Mouse (Mus musculus) hindbrain, embryonic 16.5 days (tissue): Measurements from ENCODE around the gene Olfr668. TPM values are rescaled to one million over a fixed set of nuclear protein-coding genes. Genes with fewer than 3 reads are reported as not detected.

ENCODE experiments used
- polyA plus RNA-seq: library from polyadenylated mRNA; unstranded; fragments of >200 nt; fragmentation: Nextera tagmentation; extraction: Ambion mirVana; gene quantifications from 2 replicates; pipeline ENCODE4 v1.2.1, GENCODE M21; 2015

Gene Olfr668
- polyA plus RNA-seq, 1 experiment from 2014 or later: not detected

Other genes starting within 250 kb of the Olfr668 start
- gene Olfr661, start 241.6 kb downstream of the Olfr668 start, polyA plus RNA-seq: not detected in 2 replicates
- not detected in 2 replicates for gene Usp17le, start 150.6 kb downstream of the Olfr668 start, polyA plus RNA-seq
- gene Usp17lb, start 85.5 kb downstream of the Olfr668 start, polyA plus RNA-seq: not detected in 2 replicates
- gene Usp17la, start 71.0 kb downstream of the Olfr668 start, polyA plus RNA-seq: not detected in 2 replicates
- not detected in 2 replicates for gene Olfr665, start 50.0 kb downstream of the Olfr668 start, polyA plus RNA-seq
- not detected in 2 replicates for gene Olfr666, start 32.1 kb downstream of the Olfr668 start, polyA plus RNA-seq
- not detected in 2 replicates for gene Olfr667, start 6.6 kb downstream of the Olfr668 start, polyA plus RNA-seq
- not detected in 2 replicates for gene Olfr669, start 6.2 kb upstream of the Olfr668 start, polyA plus RNA-seq
- not detected in 2 replicates for gene Olfr670, start 34.6 kb upstream of the Olfr668 start, polyA plus RNA-seq
- gene Olfr671, start 51.1 kb upstream of the Olfr668 start, polyA plus RNA-seq: not detected in 2 replicates
- gene Olfr672, start 74.0 kb upstream of the Olfr668 start, polyA plus RNA-seq: not detected in 2 replicates
- gene Olfr675, start 100.4 kb upstream of the Olfr668 start, polyA plus RNA-seq: not detected in 2 replicates
- not detected in 2 replicates for gene Olfr676, start 104.6 kb upstream of the Olfr668 start, polyA plus RNA-seq
- not detected in 2 replicates for gene Olfr677, start 123.3 kb upstream of the Olfr668 start, polyA plus RNA-seq
- gene Olfr678, start 136.4 kb upstream of the Olfr668 start, polyA plus RNA-seq: not detected in 2 replicates
- gene Olfr679, start 153.1 kb upstream of the Olfr668 start, polyA plus RNA-seq: not detected in 2 replicates
- gene Olfr680-ps1, start 164.8 kb upstream of the Olfr668 start, polyA plus RNA-seq: not detected in 2 replicates
- not detected in 2 replicates for gene Olfr681, start 188.8 kb upstream of the Olfr668 start, polyA plus RNA-seq
- not detected in 2 replicates for gene Olfr683, start 219.0 kb upstream of the Olfr668 start, polyA plus RNA-seq
- not detected in 2 replicates for gene Olfr684, start 235.6 kb upstream of the Olfr668 start, polyA plus RNA-seq